Mouse (Mus musculus) kidney, postnatal 36 days (tissue): ENCODE measurements around the gene Pla2g7.
A peak's percentile ranks its signal among the peaks of the same experiment; 100 is the strongest.
"Not testable (repeated sequence)": the region's sequence is repeated elsewhere in the genome, so short reads cannot be mapped to it uniquely, and the experiment has no call there.

Experiments used
- DNase-seq, 2 experiments: peaks; one replicate each; pipeline ENCODE4 v3.0.0; 2021 to 2022; ENCODE audit warnings: mixed read lengths in 2 of 2

Gene Pla2g7

GRCm38 (mm10) chr17:43567992-43568888, at the start of gene Pla2g7:
Gene Pla2g7, plus strand, starts transcription at chr17:43568098.
- DNase-seq = peak; percentile 33 to 58

GRCm38 (mm10) chr17:43518644-43519409, 49.1 kb upstream of the Pla2g7 start:
- peak; percentile 65 to 88 for DNase-seq

GRCm38 (mm10) chr17:43520166-43520565, 47.7 kb upstream of the Pla2g7 start:
- no peak for DNase-seq

GRCm38 (mm10) chr17:43530507-43530906, 37.4 kb upstream of the Pla2g7 start:
- no peak for DNase-seq

- no peak for DNase-seq
Observed at GRCm38 (mm10) chr17:43531192-43531591, 36.7 kb upstream of the Pla2g7 start.

GRCm38 (mm10) chr17:43534362-43535222, 33.3 kb upstream of the Pla2g7 start:
- peak; percentile 44 to 70 for DNase-seq

GRCm38 (mm10) chr17:43536841-43537240, 31.1 kb upstream of the Pla2g7 start:
- not testable (repeated sequence) for DNase-seq

GRCm38 (mm10) chr17:43538767-43539166, 29.1 kb upstream of the Pla2g7 start:
- DNase-seq = no peak

GRCm38 (mm10) chr17:43543539-43543938, 24.4 kb upstream of the Pla2g7 start, which contains the start of gene Ankrd66:
Gene Ankrd66, minus strand, starts transcription at chr17:43543639.
- no peak for DNase-seq

GRCm38 (mm10) chr17:43544040-43544439, 23.9 kb upstream of the Pla2g7 start:
- DNase-seq = no peak

GRCm38 (mm10) chr17:43551122-43551630, 16.7 kb upstream of the Pla2g7 start:
- no peak for DNase-seq

- DNase-seq = no peak
Observed at GRCm38 (mm10) chr17:43554516-43555403, 13.1 kb upstream of the Pla2g7 start.

- no peak for DNase-seq
Observed at GRCm38 (mm10) chr17:43557104-43557503, 10.8 kb upstream of the Pla2g7 start.

GRCm38 (mm10) chr17:43557541-43558090, 10.3 kb upstream of the Pla2g7 start:
- peak; percentile 85 to 93 for DNase-seq

- DNase-seq = no peak
Observed at GRCm38 (mm10) chr17:43558678-43559077, 9.2 kb upstream of the Pla2g7 start.

GRCm38 (mm10) chr17:43563192-43563987, 4.5 kb upstream of the Pla2g7 start:
- no peak for DNase-seq

GRCm38 (mm10) chr17:43567593-43567991, 306 bp upstream of the Pla2g7 start:
- DNase-seq = no peak

GRCm38 (mm10) chr17:43569287-43569686, 1.4 kb downstream of the Pla2g7 start:
- DNase-seq = no peak

GRCm38 (mm10) chr17:43573624-43574073, 5.8 kb downstream of the Pla2g7 start:
- no peak for DNase-seq

- DNase-seq = no peak
Observed at GRCm38 (mm10) chr17:43580456-43580855, 12.6 kb downstream of the Pla2g7 start.
